Mouse (Mus musculus) liver, adult 2 months (tissue): ENCODE results near the gene Il20ra. TPM values are rescaled to one million over a fixed set of nuclear protein-coding genes. Genes with fewer than 3 reads are reported as not detected.

Experiments
- DNase-seq: peaks from one replicate; pipeline ENCODE4 v3.0.0-alpha.2; 2011; ENCODE audit warnings: low read depth, low spot score; ENCODE audit errors: extremely low read depth
- H3K27ac ChIP-seq: fragments of 200-500 bp; replicated peaks from 2 replicates; pipeline ENCODE4 v1.5.1; 2012; ENCODE audit warnings: low read depth, mild to moderate bottlenecking, control low read depth, inconsistent platforms, low read length; ENCODE audit not compliant: insufficient read depth
- H3K27me3 ChIP-seq: fragments of 200-500 bp; 2 replicates; pipeline ENCODE4 v1.6.1; 2012; ENCODE audit warnings: mild to moderate bottlenecking, moderate library complexity, low read length, inconsistent platforms; ENCODE audit not compliant: control insufficient read depth, insufficient read depth
- H3K36me3 ChIP-seq: fragments of 200-500 bp; 2 replicates; pipeline ENCODE4 v1.6.1; 2012; ENCODE audit warnings: low read length, inconsistent platforms; ENCODE audit not compliant: control insufficient read depth, insufficient read depth
- H3K4me1 ChIP-seq: fragments of 200-500 bp; 2 replicates; pipeline ENCODE4 v1.6.1; 2011; ENCODE audit warnings: low read length; ENCODE audit not compliant: control insufficient read depth, insufficient read depth
- H3K4me3 ChIP-seq: fragments of 200-500 bp; 2 replicates; pipeline ENCODE4 v1.5.1; 2011; ENCODE audit warnings: low read depth, mild to moderate bottlenecking, control low read depth, low read length, moderate library complexity; ENCODE audit not compliant: insufficient read depth
- H3K79me2 ChIP-seq: fragments of 200-500 bp; 2 replicates; pipeline ENCODE4 v1.6.1; 2012; ENCODE audit warnings: inconsistent platforms, mild to moderate bottlenecking, low read length, moderate library complexity; ENCODE audit not compliant: control insufficient read depth, insufficient read depth
- H3K9ac ChIP-seq: fragments of 200-500 bp; 2 replicates; pipeline ENCODE4 v1.6.1; 2012; ENCODE audit warnings: low read depth, mild to moderate bottlenecking, control low read depth, inconsistent platforms, low read length
- CTCF ChIP-seq: fragments of 200-500 bp; IDR thresholded peaks from 2 replicates; pipeline ENCODE4 v1.5.1; 2011; ENCODE audit warnings: low read depth, low read length, control low read depth
- POLR2A ChIP-seq: fragments of 200-500 bp; IDR thresholded peaks from 2 replicates; pipeline ENCODE4 v1.6.1; 2011; ENCODE audit warnings: low read length, control low read depth; ENCODE audit not compliant: insufficient read depth; ENCODE audit errors: extremely low read depth
- WGBS: fragments of 180-500 bp; shearing (Covaris S2); methylation state at CpG from one replicate; pipeline ENCODE4 v1.1.7; 2018; 5-methylcytosine and 5-hydroxymethylcytosine counted together
- polyA plus RNA-seq: library from polyadenylated mRNA; depleted of rRNA; stranded (reverse); fragments of >200 nt; gene quantifications from 2 replicates; pipeline ENCODE4 v1.2.3, GENCODE M21; 2012; rRNA removed
- total RNA-seq: library from RNA; depleted of rRNA; stranded (reverse); fragments of >200 nt; gene quantifications from 2 replicates; pipeline ENCODE4 v1.2.3, GENCODE M21; 2014; rRNA removed

Il20ra gene
- total and polyA plus RNA-seq, 2 experiments: not detected

- no peaks in the 10 kb centered on the region for H3K79me2 ChIP-seq
- no peaks in the 10 kb centered on the region for H3K36me3 ChIP-seq
- H3K4me3 ChIP-seq: no peak overlapping the region
- H3K9ac ChIP-seq: no peak overlapping the region
- TF ChIP-seq POLR2A (no peak), CTCF (no peak)
- 86% methylated on average over 12 of the region's 12 CpGs for WGBS
- no peak for DNase-seq
- H3K27ac ChIP-seq: no peak overlapping the region
- no peaks in the 10 kb centered on the region for H3K27me3 ChIP-seq
- H3K4me1 ChIP-seq: no peaks in the 10 kb centered on the region
Measured at GRCm38 (mm10) chr10:19779092-19779491, 66.7 kb downstream of the Il20ra start.

GRCm38 (mm10) chr10:19781365-19781764, 69.0 kb downstream of the Il20ra start:
- peak; percentile 13 for DNase-seq
- H3K4me3 ChIP-seq: no peak overlapping the region
- H3K79me2 ChIP-seq: no peaks in the 10 kb centered on the region
- H3K9ac ChIP-seq: no peak overlapping the region
- no peaks in the 10 kb centered on the region for H3K27me3 ChIP-seq
- no peaks in the 10 kb centered on the region for H3K36me3 ChIP-seq
- no peak overlapping the region for H3K27ac ChIP-seq
- H3K4me1 ChIP-seq: no peaks in the 10 kb centered on the region
- WGBS: 70% methylated on average over 5 of the region's 5 CpGs
- TF ChIP-seq CTCF (peak; percentile 48; the same call in 1 of the 2 replicates), POLR2A (no peak)

- no peak overlapping the region for H3K27ac ChIP-seq
- H3K9ac ChIP-seq: no peak overlapping the region
- H3K4me3 ChIP-seq: no peak overlapping the region
- TF ChIP-seq POLR2A (no peak), CTCF (no peak)
- no peaks in the 10 kb centered on the region for H3K79me2 ChIP-seq
- H3K36me3 ChIP-seq: no peaks in the 10 kb centered on the region
- no peaks in the 10 kb centered on the region for H3K27me3 ChIP-seq
- no peaks in the 10 kb centered on the region for H3K4me1 ChIP-seq
- DNase-seq: no peak
- WGBS: 81% methylated on average over 8 of the region's 8 CpGs
Measured at GRCm38 (mm10) chr10:19794996-19795395, 82.6 kb downstream of the Il20ra start.

GRCm38 (mm10) chr10:19802958-19803357, 90.6 kb downstream of the Il20ra start:
- Histone ChIP-seq H3K27ac (no peak overlapping the region), H3K4me1 (no peaks in the 10 kb centered on the region), H3K27me3 (no peaks in the 10 kb centered on the region; the same call in 1 of the 2 replicates), H3K36me3 (no peaks in the 10 kb centered on the region), H3K9ac (no peak overlapping the region), H3K79me2 (no peaks in the 10 kb centered on the region), H3K4me3 (no peak overlapping the region)
- no peak for DNase-seq
- TF ChIP-seq CTCF (no peak), POLR2A (no peak)
- WGBS: 79% methylated on average over 7 of the region's 7 CpGs

- H3K79me2 ChIP-seq: no peaks in the 10 kb centered on the region
- H3K27ac ChIP-seq: no peak overlapping the region
- no peaks in the 10 kb centered on the region for H3K36me3 ChIP-seq
- H3K27me3 ChIP-seq: no peaks in the 10 kb centered on the region; the same call in 1 of the 2 replicates
- WGBS: 78% methylated on average over 7 of the region's 7 CpGs
- TF ChIP-seq POLR2A (no peak), CTCF (no peak)
- no peaks in the 10 kb centered on the region for H3K4me1 ChIP-seq
- H3K4me3 ChIP-seq: no peak overlapping the region
- no peak overlapping the region for H3K9ac ChIP-seq
- DNase-seq: no peak
Measured at GRCm38 (mm10) chr10:19804763-19805162, 92.4 kb downstream of the Il20ra start.

Other genes starting within 250 kb of the Il20ra start
- 16.8 and 18.6 TPM in 2 replicates for gene Ifngr1, start 120.6 kb upstream of the Il20ra start, total RNA-seq
- gene Ifngr1, start 120.6 kb upstream of the Il20ra start, polyA plus RNA-seq: 7.1 and 9.0 TPM in 2 replicates
- not detected in 2 replicates for gene Il22ra2, start 90.6 kb upstream of the Il20ra start, total RNA-seq
- gene Il22ra2, start 90.6 kb upstream of the Il20ra start, polyA plus RNA-seq: not detected in 2 replicates
- not detected in 2 replicates for gene Slc35d3, start 138.9 kb downstream of the Il20ra start, total RNA-seq
- gene Slc35d3, start 138.9 kb downstream of the Il20ra start, polyA plus RNA-seq: 0.04 TPM in 1 of 2 replicates, not detected in the other
- 112 and 114 TPM in 2 replicates for gene Pex7, start 195.1 kb downstream of the Il20ra start, total RNA-seq
- 118 and 129 TPM in 2 replicates for gene Pex7, start 195.1 kb downstream of the Il20ra start, polyA plus RNA-seq
- gene Map3k5, start 221.9 kb downstream of the Il20ra start, total RNA-seq: 25.4 and 26.4 TPM in 2 replicates
- 2.8 and 2.9 TPM in 2 replicates for gene Map3k5, start 221.9 kb downstream of the Il20ra start, polyA plus RNA-seq